Mouse (Mus musculus) liver, embryonic 12.5 days (tissue): ENCODE results near the gene Eid2b. TPM values are rescaled to one million over a fixed set of nuclear protein-coding genes. Genes with fewer than 3 reads are reported as not detected.

Experiments used
- ATAC-seq: fragments of 200-750 bp; cut with Nextera tagmentation; 2 replicates; pipeline ENCODE4 v1.8.0; 2017; ENCODE audit warnings: moderate number of reproducible peaks, mild to moderate bottlenecking, moderate library complexity
- H3K27ac ChIP-seq: fragments of 300-500 bp; sonication (generic); 2 replicates; pipeline ENCODE4 v1.5.1; 2016; ENCODE audit warnings: mild to moderate bottlenecking
- H3K27me3 ChIP-seq: fragments of 300-500 bp; sonication (generic); replicated peaks from 2 replicates; pipeline ENCODE4 v1.6.1; 2016; ENCODE audit warnings: mild to moderate bottlenecking, moderate library complexity
- H3K36me3 ChIP-seq: fragments of 300-500 bp; sonication (generic); 2 replicates; pipeline ENCODE4 v1.6.1; 2016; ENCODE audit warnings: mild to moderate bottlenecking, moderate library complexity
- H3K4me1 ChIP-seq: fragments of 300-500 bp; sonication (generic); 2 replicates; pipeline ENCODE4 v1.6.1; 2016
- H3K4me2 ChIP-seq: fragments of 300-500 bp; sonication (generic); 2 replicates; pipeline ENCODE4 v1.6.1; 2016; ENCODE audit warnings: mild to moderate bottlenecking, moderate library complexity
- H3K4me3 ChIP-seq: fragments of 300-500 bp; sonication (generic); 2 replicates; pipeline ENCODE4 v1.5.1; 2016; ENCODE audit warnings: mild to moderate bottlenecking, moderate library complexity
- H3K9ac ChIP-seq: fragments of 300-500 bp; sonication (generic); 2 replicates; pipeline ENCODE4 v1.6.1; 2016; ENCODE audit warnings: mild to moderate bottlenecking, moderate library complexity
- H3K9me3 ChIP-seq: fragments of 300-500 bp; sonication (generic); replicated peaks from 2 replicates; pipeline ENCODE4 v1.6.1; 2016; ENCODE audit warnings: mild to moderate bottlenecking, moderate library complexity
- WGBS: fragments of 180-500 bp; shearing (Covaris S2); methylation state at CpG from one replicate; pipeline ENCODE4 v1.1.7; 2016; ENCODE audit not compliant: insufficient replicate concordance; 5-methylcytosine and 5-hydroxymethylcytosine counted together
- polyA plus RNA-seq: library from polyadenylated mRNA; unstranded; fragments of >200 nt; fragmentation: Nextera tagmentation; extraction: Ambion mirVana; gene quantifications from 2 replicates; pipeline ENCODE4 v1.2.1, GENCODE M21; 2016

Eid2b gene
- polyA plus RNA-seq, 1 experiment from 2014 or later: 3.6 TPM

- peaks cover 9% of the 10 kb centered on the region; the same call in 1 of the 2 replicates for H3K36me3 ChIP-seq
- H3K4me2 ChIP-seq: peak overlapping the region; percentile 83
- H3K9me3 ChIP-seq: no peaks in the 10 kb centered on the region
- peak overlapping the region; percentile 62; the same call in 1 of the 2 replicates for H3K27ac ChIP-seq
- peak overlapping the region; percentile 69 for H3K4me3 ChIP-seq
- 25% methylated on average over 16 of the region's 16 CpGs for WGBS
- H3K27me3 ChIP-seq: peaks cover 39% of the 10 kb centered on the region
- H3K4me1 ChIP-seq: peaks cover 9% of the 10 kb centered on the region
- peak overlapping the region; percentile 72 for H3K9ac ChIP-seq
- ATAC-seq: no peak
Measured at GRCm38 (mm10) chr7:28268576-28268975, 9.0 kb upstream of the Eid2b start.

GRCm38 (mm10) chr7:28269355-28269754, 8.2 kb upstream of the Eid2b start:
- peaks cover 9% of the 10 kb centered on the region; the same call in 1 of the 2 replicates for H3K36me3 ChIP-seq
- no peak overlapping the region for H3K4me3 ChIP-seq
- 79% methylated on average over 12 of the region's 12 CpGs for WGBS
- H3K27me3 ChIP-seq: peaks cover 37% of the 10 kb centered on the region
- ATAC-seq: no peak
- no peak overlapping the region for H3K27ac ChIP-seq
- H3K4me1 ChIP-seq: peaks cover 9% of the 10 kb centered on the region
- H3K9ac ChIP-seq: no peak overlapping the region
- H3K9me3 ChIP-seq: no peaks in the 10 kb centered on the region
- no peak overlapping the region for H3K4me2 ChIP-seq

- Histone ChIP-seq H3K9me3 (no peaks in the 10 kb centered on the region), H3K36me3 (peaks cover 9% of the 10 kb centered on the region; the same call in 1 of the 2 replicates), H3K4me1 (peaks cover 9% of the 10 kb centered on the region), H3K27me3 (peaks cover 24% of the 10 kb centered on the region), H3K9ac (no peak overlapping the region), H3K27ac (no peak overlapping the region), H3K4me3 (no peak overlapping the region), H3K4me2 (no peak overlapping the region)
- ATAC-seq: no peak
- 60% methylated on average over 3 of the region's 3 CpGs for WGBS
Measured at GRCm38 (mm10) chr7:28271761-28272160, 5.8 kb upstream of the Eid2b start.

GRCm38 (mm10) chr7:28277237-28277614, 313 bp upstream of the Eid2b start:
- H3K36me3 ChIP-seq: no peaks in the 10 kb centered on the region
- 51% methylated on average over 8 of the region's 8 CpGs for whole genome bisulfite sequencing
- H3K4me3 ChIP-seq: peak overlapping the region; percentile 71; the same call in 1 of the 2 replicates
- H3K9me3 ChIP-seq: no peaks in the 10 kb centered on the region
- 0 out of 2 replicates have a peak, but pooled peaks have one; percentile 2 for ATAC-seq
- H3K27me3 ChIP-seq: peaks cover 9% of the 10 kb centered on the region; the same call in 1 of the 2 replicates
- H3K27ac ChIP-seq: no peak overlapping the region
- H3K4me1 ChIP-seq: peaks cover 8% of the 10 kb centered on the region
- H3K4me2 ChIP-seq: no peak overlapping the region
- H3K9ac ChIP-seq: no peak overlapping the region

GRCm38 (mm10) chr7:28278279-28278652, 727 bp downstream of the Eid2b start:
- peak overlapping the region; percentile 71 for H3K4me3 ChIP-seq
- H3K9me3 ChIP-seq: no peaks in the 10 kb centered on the region
- 80% methylated on average over 7 of the region's 7 CpGs for WGBS
- peaks cover 8% of the 10 kb centered on the region for H3K4me1 ChIP-seq
- no peak for ATAC-seq
- no peaks in the 10 kb centered on the region for H3K36me3 ChIP-seq
- H3K27ac ChIP-seq: no peak overlapping the region
- peaks cover 9% of the 10 kb centered on the region; the same call in 1 of the 2 replicates for H3K27me3 ChIP-seq
- H3K9ac ChIP-seq: peak overlapping the region; percentile 84
- peak overlapping the region; percentile 78 for H3K4me2 ChIP-seq

GRCm38 (mm10) chr7:28280630-28281029, 3.1 kb downstream of the Eid2b start:
- Histone ChIP-seq H3K4me1 (peaks cover 8% of the 10 kb centered on the region), H3K9me3 (no peaks in the 10 kb centered on the region), H3K27ac (no peak overlapping the region), H3K4me2 (no peak overlapping the region), H3K9ac (no peak overlapping the region), H3K36me3 (no peaks in the 10 kb centered on the region), H3K4me3 (no peak overlapping the region), H3K27me3 (peaks cover 9% of the 10 kb centered on the region; the same call in 1 of the 2 replicates)
- 62% methylated on average over 7 of the region's 7 CpGs for whole genome bisulfite sequencing
- no peak for ATAC-seq

GRCm38 (mm10) chr7:28290165-28290564, 12.6 kb downstream of the Eid2b start:
- H3K9ac ChIP-seq: no peak overlapping the region
- H3K27me3 ChIP-seq: peaks cover 88% of the 10 kb centered on the region
- H3K4me1 ChIP-seq: peaks cover 20% of the 10 kb centered on the region
- peak; percentile 6; the same call in 1 of the 2 replicates for ATAC-seq
- no peaks in the 10 kb centered on the region for H3K9me3 ChIP-seq
- peak overlapping the region; percentile 37 for H3K4me2 ChIP-seq
- no peaks in the 10 kb centered on the region for H3K36me3 ChIP-seq
- H3K4me3 ChIP-seq: no peak overlapping the region; the same call in 1 of the 2 replicates
- 2% methylated on average over 18 of the region's 18 CpGs for WGBS
- no peak overlapping the region for H3K27ac ChIP-seq

- 2% methylated on average over 52 of the region's 52 CpGs for whole genome bisulfite sequencing
- Histone ChIP-seq H3K36me3 (no peaks in the 10 kb centered on the region), H3K27me3 (peaks cover 95% of the 10 kb centered on the region), H3K4me1 (peaks cover 20% of the 10 kb centered on the region), H3K4me2 (peak within 1 kb of the TSS; percentile 37), H3K4me3 (peak within 1 kb of the TSS; percentile 28), H3K27ac (no peak within 1 kb of the TSS), H3K9ac (no peak within 1 kb of the TSS), H3K9me3 (no peaks in the 10 kb centered on the region)
- 0 out of 2 replicates have a peak, but pooled peaks have one; percentile 10 for ATAC-seq
Measured at GRCm38 (mm10) chr7:28290638-28291590, 13.4 kb downstream of the Eid2b start, which contains the start of gene Selenov. TSS of gene Selenov (minus strand) at chr7:28291186.

GRCm38 (mm10) chr7:28294481-28294880, 16.9 kb downstream of the Eid2b start:
- ATAC-seq: peak; percentile 48
- Histone ChIP-seq H3K27me3 (peaks cover 97% of the 10 kb centered on the region), H3K4me3 (peak overlapping the region; percentile 51), H3K36me3 (no peaks in the 10 kb centered on the region), H3K9ac (0 out of 2 replicates have a peak overlapping the region, but pooled peaks have one; percentile 42), H3K9me3 (no peaks in the 10 kb centered on the region), H3K4me2 (peak overlapping the region; percentile 72), H3K4me1 (peaks cover 24% of the 10 kb centered on the region), H3K27ac (no peak overlapping the region)
- 3% methylated on average over 57 of the region's 63 CpGs for WGBS

GRCm38 (mm10) chr7:28298837-28299625, 21.5 kb downstream of the Eid2b start:
- no peaks in the 10 kb centered on the region for H3K9me3 ChIP-seq
- 22% methylated on average over 43 of the region's 43 CpGs for WGBS
- H3K36me3 ChIP-seq: no peaks in the 10 kb centered on the region
- peak overlapping the region; percentile 29; the same call in 1 of the 2 replicates for H3K4me2 ChIP-seq
- H3K27me3 ChIP-seq: peaks cover 93% of the 10 kb centered on the region
- H3K27ac ChIP-seq: no peak overlapping the region
- H3K4me3 ChIP-seq: no peak overlapping the region
- ATAC-seq: no peak
- H3K9ac ChIP-seq: no peak overlapping the region
- peaks cover 28% of the 10 kb centered on the region for H3K4me1 ChIP-seq

- Histone ChIP-seq H3K36me3 (peaks cover 21% of the 10 kb centered on the region), H3K27ac (no peak within 1 kb of the TSS), H3K9me3 (no peaks in the 10 kb centered on the region), H3K4me2 (peak within 1 kb of the TSS; percentile 53), H3K4me1 (peaks cover 20% of the 10 kb centered on the region), H3K4me3 (peak within 1 kb of the TSS; percentile 23; the same call in 1 of the 2 replicates), H3K9ac (no peak within 1 kb of the TSS), H3K27me3 (peaks cover 66% of the 10 kb centered on the region)
- peak; percentile 48; the same call in 1 of the 2 replicates for ATAC-seq
- 2% methylated on average over 30 of the region's 30 CpGs for WGBS
Measured at GRCm38 (mm10) chr7:28301616-28302433, 24.3 kb downstream of the Eid2b start, which contains the start of gene Dll3. TSS of gene Dll3 (minus strand) at chr7:28302238.
